ENCODE assay signal across 28 mouse cellular contexts in the genomic region with DNA sequence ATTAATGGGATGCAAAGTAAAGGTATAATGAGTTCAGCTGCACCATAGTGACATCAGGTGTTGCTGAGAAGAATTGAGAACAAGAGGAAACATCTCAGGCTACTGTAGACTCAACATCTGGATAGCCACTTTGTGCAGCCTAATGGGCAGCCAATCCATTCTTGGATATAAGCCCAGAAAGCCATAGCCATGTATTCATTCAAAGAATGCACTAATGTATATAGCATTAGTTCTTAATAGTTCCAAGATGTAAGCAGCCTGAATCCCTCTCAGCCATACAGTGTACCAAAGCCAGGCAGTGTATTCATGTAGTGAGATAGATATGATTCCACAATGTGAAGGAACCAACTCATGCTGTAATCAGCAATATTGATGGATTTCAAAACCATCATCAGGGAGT.
DNase-seq lines count a peak whose midpoint lies in the region; ATAC-seq and TF ChIP-seq lines count a peak whose summit lies in the region.
"Had no signal": no experiment of that assay in that cellular context is flagged by ENCODE, and none has a peak within 500 bp of the region (broad histone marks: within the 10 kb centered on the region; RNA-seq: fewer than 3 reads in every experiment).

No protein-coding gene starts in this region.

- H3K4me2 ChIP-seq in hindbrain, embryonic 14.5 days (replicated peaks), result no peak overlapping the region
- no peak overlapping the region for H3K4me2 ChIP-seq in stomach, embryonic 14.5 days (replicated peaks; ENCODE audit: low read depth, low read length)
- no peak overlapping the region for H3K4me2 ChIP-seq in stomach, postnatal 0 days (replicated peaks; ENCODE audit: low read depth)
- H3K4me2 ChIP-seq in limb, embryonic 14.5 days (replicated peaks; ENCODE audit: low read depth, low read length, severe bottlenecking), result no peak overlapping the region
- H3K4me2 ChIP-seq in stomach, embryonic 16.5 days (ENCODE audit: low read depth, low read length), result no peak overlapping the region
- H3K4me2 ChIP-seq: embryonic facial prominence, embryonic 12.5 days; forebrain, embryonic 12.5 days; forebrain, embryonic 15.5 days; heart, embryonic 12.5 days; heart, embryonic 15.5 days; hindbrain, embryonic 12.5 days had no signal

- no peak for TF ChIP-seq CTCF in stomach, postnatal 0 days (IDR thresholded peaks at IDR 0.05; ENCODE audit: low read depth)

- no peak for DNase-seq in hindbrain, embryonic 14.5 days (ENCODE audit: low spot score)
- DNase-seq in hindbrain, embryonic 10.5 days (ENCODE audit: low spot score), result no peak
- DNase-seq in stomach, postnatal 0 days (ENCODE audit: low spot score), result no peak
- DNase-seq in limb, embryonic 14.5 days (ENCODE audit: low spot score), result peak; percentile 88
- no peak for DNase-seq in left cerebral cortex, postnatal 25 days (ENCODE audit: low spot score in 2 of 2)
- no peak for DNase-seq in embryo, embryonic 11 days
- DNase-seq: adrenal gland, adult 8-10 months; adrenal gland, postnatal 25 days; cerebellum, adult 11-12 months; cerebellum, adult 8-10 months; cerebellum, postnatal 10 days; cerebellum, postnatal 36 days; gastrocnemius, postnatal 25 days; heart, adult 18-20 months; heart, postnatal 10 days; heart, postnatal 4 days had no signal

- no peaks in the 10 kb centered on the region for H3K27me3 ChIP-seq in hindbrain, embryonic 14.5 days (ENCODE audit: control insufficient read depth, insufficient read depth, low read length)
- H3K27me3 ChIP-seq in hindbrain, embryonic 10.5 days (ENCODE audit: insufficient read depth, poor library complexity, severe bottlenecking), result no peaks in the 10 kb centered on the region
- no peaks in the 10 kb centered on the region for H3K27me3 ChIP-seq in stomach, embryonic 14.5 days (ENCODE audit: control insufficient read depth, insufficient read depth, low read length)
- no peaks in the 10 kb centered on the region for H3K27me3 ChIP-seq in stomach, postnatal 0 days (ENCODE audit: control insufficient read depth, insufficient read depth, low read length)
- H3K27me3 ChIP-seq in limb, embryonic 14.5 days (ENCODE audit: control insufficient read depth, insufficient read depth, low read length), result no peaks in the 10 kb centered on the region
- no peaks in the 10 kb centered on the region for H3K27me3 ChIP-seq in stomach, embryonic 16.5 days (ENCODE audit: control insufficient read depth, insufficient read depth, low read length)
- H3K27me3 ChIP-seq: embryonic facial prominence, embryonic 12.5 days; forebrain, embryonic 12.5 days; forebrain, embryonic 15.5 days; heart, embryonic 12.5 days; heart, embryonic 15.5 days; hindbrain, embryonic 12.5 days had no signal

- no peaks in the 10 kb centered on the region for H3K4me1 ChIP-seq in hindbrain, embryonic 14.5 days (replicated peaks; ENCODE audit: control insufficient read depth, insufficient read depth, low read length)
- no peaks in the 10 kb centered on the region for H3K4me1 ChIP-seq in hindbrain, embryonic 10.5 days (replicated peaks)
- peaks cover 5% of the 10 kb centered on the region; the same call in 1 of the 2 replicates for H3K4me1 ChIP-seq in stomach, embryonic 14.5 days (ENCODE audit: control insufficient read depth, insufficient read depth, low read length)
- H3K4me1 ChIP-seq in stomach, postnatal 0 days (replicated peaks; ENCODE audit: control insufficient read depth, insufficient read depth), result 0 out of 2 replicates have a peak, but pooled peaks cover 2% of the 10 kb centered on the region
- H3K4me1 ChIP-seq in limb, embryonic 14.5 days (ENCODE audit: control insufficient read depth, insufficient read depth, low read length), result peaks cover 8% of the 10 kb centered on the region
- H3K4me1 ChIP-seq in stomach, embryonic 16.5 days (ENCODE audit: control insufficient read depth, insufficient read depth, low read length), result peaks cover 11% of the 10 kb centered on the region
- H3K4me1 ChIP-seq: forebrain, embryonic 12.5 days; forebrain, embryonic 15.5 days; hindbrain, embryonic 12.5 days had no signal

- ATAC-seq in hindbrain, embryonic 14.5 days (ENCODE audit: low FRiP score), result peak; percentile 48; the same call in 1 of the 2 replicates
- ATAC-seq in stomach, embryonic 14.5 days (ENCODE audit: insufficient number of reproducible peaks, insufficient read depth, low FRiP score, low read depth), result peak; percentile 49; the same call in 1 of the 2 replicates
- ATAC-seq in stomach, postnatal 0 days (ENCODE audit: low FRiP score, low TSS enrichment), result no peak
- peak; percentile 91 for ATAC-seq in limb, embryonic 14.5 days (ENCODE audit: low FRiP score, low read depth)
- ATAC-seq in stomach, embryonic 16.5 days (ENCODE audit: insufficient read depth, low FRiP score), result 0 out of 2 replicates have a peak, but pooled peaks have one; percentile 64
- ATAC-seq: activated CD4-positive, CD25-positive, alpha-beta regulatory T cell, adult 4 months; CD4-positive, CD25-positive, alpha-beta regulatory T cell, adult 4 months; forebrain, embryonic 15.5 days; hindbrain, embryonic 16.5 days had no signal

- TF ChIP-seq EP300 in stomach, postnatal 0 days (optimal IDR thresholded peaks at IDR 0.05), result no peak

- no peak overlapping the region for H3K4me3 ChIP-seq in hindbrain, embryonic 14.5 days (replicated peaks; ENCODE audit: low read length)
- no peak overlapping the region for H3K4me3 ChIP-seq in hindbrain, embryonic 10.5 days
- no peak overlapping the region for H3K4me3 ChIP-seq in stomach, embryonic 14.5 days (ENCODE audit: low read depth, low read length)
- H3K4me3 ChIP-seq in stomach, postnatal 0 days (ENCODE audit: low read depth, low read length), result no peak overlapping the region
- H3K4me3 ChIP-seq in limb, embryonic 14.5 days (replicated peaks; ENCODE audit: low read length), result no peak overlapping the region
- no peak overlapping the region for H3K4me3 ChIP-seq in stomach, embryonic 16.5 days (replicated peaks; ENCODE audit: low read length)
- H3K4me3 ChIP-seq: embryonic facial prominence, embryonic 12.5 days; erythroblast, embryonic 14.5 days; forebrain, embryonic 12.5 days; forebrain, embryonic 15.5 days; heart, embryonic 12.5 days; heart, embryonic 15.5 days; hindbrain, embryonic 12.5 days had no signal

- TF ChIP-seq POLR2A in limb, embryonic 14.5 days (IDR thresholded peaks at IDR 0.05; ENCODE audit: borderline replicate concordance, extremely low read depth, insufficient read depth, insufficient read length), result no peak

- intact Hi-C loops in left cerebral cortex, postnatal 25 days (cut with DNase I), result no loop called here

- no peak overlapping the region for H3K9ac ChIP-seq in hindbrain, embryonic 14.5 days
- no peak overlapping the region for H3K9ac ChIP-seq in stomach, embryonic 14.5 days (replicated peaks; ENCODE audit: low read depth, low read length)
- H3K9ac ChIP-seq in stomach, postnatal 0 days (ENCODE audit: low read length), result no peak overlapping the region
- H3K9ac ChIP-seq in limb, embryonic 14.5 days (ENCODE audit: low read depth, low read length, severe bottlenecking), result no peak overlapping the region
- H3K9ac ChIP-seq in stomach, embryonic 16.5 days (ENCODE audit: low read length), result no peak overlapping the region
- H3K9ac ChIP-seq: embryonic facial prominence, embryonic 12.5 days; forebrain, embryonic 12.5 days; forebrain, embryonic 15.5 days; heart, embryonic 12.5 days; heart, embryonic 15.5 days; hindbrain, embryonic 12.5 days had no signal

- H3K27ac ChIP-seq in hindbrain, embryonic 14.5 days, result no peak overlapping the region
- no peak overlapping the region for H3K27ac ChIP-seq in hindbrain, embryonic 10.5 days
- H3K27ac ChIP-seq in stomach, embryonic 14.5 days (ENCODE audit: low read length), result no peak overlapping the region
- no peak overlapping the region for H3K27ac ChIP-seq in stomach, postnatal 0 days (replicated peaks)
- H3K27ac ChIP-seq in limb, embryonic 14.5 days (replicated peaks; ENCODE audit: low read depth, low read length), result no peak overlapping the region
- no peak overlapping the region for H3K27ac ChIP-seq in stomach, embryonic 16.5 days (ENCODE audit: low read length)
- H3K27ac ChIP-seq: embryonic facial prominence, embryonic 12.5 days; forebrain, embryonic 12.5 days; forebrain, embryonic 15.5 days; heart, embryonic 15.5 days; hindbrain, embryonic 12.5 days had no signal

- H3K9me3 ChIP-seq in hindbrain, embryonic 14.5 days (ENCODE audit: control insufficient read depth, low read length), result no peaks in the 10 kb centered on the region
- H3K9me3 ChIP-seq in hindbrain, embryonic 10.5 days, result no peaks in the 10 kb centered on the region
- H3K9me3 ChIP-seq in stomach, embryonic 14.5 days (ENCODE audit: control insufficient read depth, low read depth, low read length), result no peaks in the 10 kb centered on the region
- no peaks in the 10 kb centered on the region for H3K9me3 ChIP-seq in stomach, postnatal 0 days (ENCODE audit: control insufficient read depth, low read length)
- no peaks in the 10 kb centered on the region for H3K9me3 ChIP-seq in limb, embryonic 14.5 days (ENCODE audit: control insufficient read depth, low read length)
- H3K9me3 ChIP-seq in stomach, embryonic 16.5 days (replicated peaks; ENCODE audit: control insufficient read depth, low read length), result no peaks in the 10 kb centered on the region
- H3K9me3 ChIP-seq: embryonic facial prominence, embryonic 12.5 days; forebrain, embryonic 12.5 days; forebrain, embryonic 15.5 days; heart, embryonic 12.5 days; heart, embryonic 15.5 days; hindbrain, embryonic 12.5 days had no signal

- H3K36me3 ChIP-seq in hindbrain, embryonic 14.5 days (replicated peaks; ENCODE audit: control insufficient read depth, insufficient read depth), result no peaks in the 10 kb centered on the region
- H3K36me3 ChIP-seq in hindbrain, embryonic 10.5 days, result no peaks in the 10 kb centered on the region
- no peaks in the 10 kb centered on the region for H3K36me3 ChIP-seq in stomach, embryonic 14.5 days (ENCODE audit: control insufficient read depth, insufficient read depth, low read length)
- no peaks in the 10 kb centered on the region for H3K36me3 ChIP-seq in stomach, postnatal 0 days (ENCODE audit: control insufficient read depth, insufficient read depth, low read length)
- no peaks in the 10 kb centered on the region for H3K36me3 ChIP-seq in limb, embryonic 14.5 days (ENCODE audit: control insufficient read depth, insufficient read depth, low read length)
- H3K36me3 ChIP-seq in stomach, embryonic 16.5 days (ENCODE audit: control insufficient read depth, insufficient read depth, low read length), result no peaks in the 10 kb centered on the region
- H3K36me3 ChIP-seq: embryonic facial prominence, embryonic 12.5 days; forebrain, embryonic 12.5 days; forebrain, embryonic 15.5 days; heart, embryonic 12.5 days; heart, embryonic 15.5 days; hindbrain, embryonic 12.5 days had no signal
